Mouse (Mus musculus): ENCODE measurements around the gene Tfg.

- TF ChIP-seq GATA1 (IDR thresholded peaks at IDR 0.05; ENCODE audit: low read length): no peak
- no peak for TF ChIP-seq TAL1 (IDR thresholded peaks at IDR 0.05; ENCODE audit: low read length)
These were observed 72.0 kb downstream of the Tfg start for GRCm38 (mm10) chr16:56645251-56645650.

Data from erythroblast, embryonic 14.5 days (primary cell).